Mouse (Mus musculus) spleen, adult 12 weeks (tissue): ENCODE measurements around the gene Setd2.

Experiments
- DNase-seq: peaks from one replicate; pipeline ENCODE4 v3.0.0; 2022; ENCODE audit warnings: low spot score

Setd2 gene

DNA sequence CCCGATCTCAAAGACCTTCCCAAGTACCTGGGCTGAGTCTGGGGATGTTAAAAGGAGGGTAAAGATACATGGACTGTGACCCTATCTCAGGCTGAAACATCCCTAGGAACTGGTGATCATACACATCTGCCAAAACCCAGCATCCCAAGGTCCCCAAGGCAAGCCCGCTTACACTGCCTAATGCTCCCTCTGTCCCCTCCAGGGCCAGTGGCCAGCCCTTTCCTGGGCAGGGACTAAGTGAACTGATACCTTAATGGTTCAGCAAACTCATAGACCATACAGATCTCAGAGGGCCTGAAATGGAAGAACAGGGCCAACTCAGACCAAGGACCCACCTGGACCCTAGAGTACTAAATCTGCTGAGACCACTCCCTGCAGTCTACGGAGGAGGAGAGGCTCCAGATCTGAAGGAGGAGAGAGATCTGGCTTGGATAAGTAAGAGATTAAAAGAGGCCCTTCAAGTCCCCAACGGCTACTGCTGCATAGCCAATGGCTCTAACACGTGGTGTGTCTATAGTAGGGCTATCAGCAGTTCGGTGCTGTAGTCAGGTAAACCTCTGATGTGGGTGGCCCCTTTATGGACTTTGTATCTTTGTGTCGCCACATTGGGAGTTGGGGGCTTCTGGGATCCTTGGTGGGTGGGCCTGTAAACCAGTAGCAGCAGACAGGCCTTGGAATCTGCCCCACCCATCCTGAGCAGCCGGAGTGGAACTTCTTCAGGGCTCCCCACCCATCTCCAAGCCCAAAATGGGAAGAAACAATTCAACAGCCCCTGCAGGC is 91.2 kb downstream of the Setd2 start:
- DNase-seq: no peak

GRCm38 (mm10) chr9:110624361-110625166 is 92.2 kb downstream of the Setd2 start, which contains the start of gene Nradd:
TSS of gene Nradd (minus strand) at chr9:110624452.
- DNase-seq: peak; percentile 39

- no peak for DNase-seq
Observed at GRCm38 (mm10) chr9:110625350-110625908, 93.0 kb downstream of the Setd2 start.

- no peak for DNase-seq
Observed at GRCm38 (mm10) chr9:110630171-110630570, 97.8 kb downstream of the Setd2 start.

DNA sequence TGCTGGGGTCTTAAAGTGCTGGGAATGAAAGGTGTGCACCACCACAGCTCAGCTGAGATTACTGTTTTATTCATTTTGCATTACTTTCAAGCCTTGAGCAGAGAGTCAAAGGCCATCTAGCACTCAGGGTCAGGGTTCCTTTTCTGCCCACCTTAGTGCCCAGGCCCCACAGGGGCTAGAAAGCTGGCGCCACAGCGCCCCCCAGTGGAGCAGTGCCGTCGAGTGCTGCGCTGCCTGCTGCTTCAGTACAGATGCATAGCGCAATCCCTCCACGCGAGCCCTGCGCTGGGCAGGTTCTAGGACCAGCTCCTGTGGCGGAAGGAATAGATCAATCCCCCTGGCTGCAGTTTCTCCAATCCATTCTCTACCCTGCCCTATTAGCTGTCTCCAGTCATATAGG is 98.8 kb downstream of the Setd2 start:
- DNase-seq: no peak

- DNase-seq: no peak
Observed at GRCm38 (mm10) chr9:110631651-110632275, 99.4 kb downstream of the Setd2 start.

- DNase-seq: no peak
Observed at GRCm38 (mm10) chr9:110632671-110633070, 100.3 kb downstream of the Setd2 start.

DNA sequence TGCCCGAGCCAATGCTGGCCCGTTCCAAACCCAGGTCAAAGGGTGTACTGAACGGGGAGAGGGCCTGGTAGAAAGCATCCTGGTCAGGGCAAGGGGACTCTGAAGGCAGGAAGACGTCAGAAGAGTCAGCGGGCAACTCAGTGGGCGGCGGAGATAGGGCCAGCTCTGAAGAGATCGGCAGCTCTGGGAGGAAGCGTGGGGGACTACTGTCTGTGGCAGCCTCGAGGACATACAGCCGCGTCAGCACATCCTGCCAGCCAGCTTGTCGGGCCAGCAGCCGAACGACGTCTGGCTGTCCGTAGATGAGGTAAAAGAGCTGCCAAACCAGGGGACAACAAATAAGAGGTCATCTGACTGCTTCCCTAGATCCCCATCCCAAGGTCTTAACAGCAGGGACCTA is 101.5 kb downstream of the Setd2 start:
- no peak for DNase-seq

DNA sequence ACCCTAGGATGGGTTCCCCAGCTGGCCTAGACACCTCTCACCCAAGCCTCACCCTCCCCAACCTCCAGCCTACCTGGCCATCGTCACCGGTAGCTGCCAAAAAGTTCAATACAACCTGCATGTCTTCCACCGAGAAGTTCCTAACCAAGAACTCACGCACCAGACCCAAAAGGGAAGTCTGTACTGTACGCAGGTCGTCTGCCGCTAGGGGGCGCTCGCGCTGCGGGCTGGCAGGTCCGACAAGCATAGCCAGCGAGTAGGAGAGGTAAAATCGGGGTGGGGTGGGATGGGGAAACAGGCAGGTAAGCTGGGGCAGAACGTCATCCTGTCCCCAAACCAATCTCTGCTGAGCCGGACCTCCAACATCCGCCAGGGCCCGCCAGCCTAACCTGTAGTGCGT is 102.8 kb downstream of the Setd2 start:
- DNase-seq: peak; percentile 71

DNA sequence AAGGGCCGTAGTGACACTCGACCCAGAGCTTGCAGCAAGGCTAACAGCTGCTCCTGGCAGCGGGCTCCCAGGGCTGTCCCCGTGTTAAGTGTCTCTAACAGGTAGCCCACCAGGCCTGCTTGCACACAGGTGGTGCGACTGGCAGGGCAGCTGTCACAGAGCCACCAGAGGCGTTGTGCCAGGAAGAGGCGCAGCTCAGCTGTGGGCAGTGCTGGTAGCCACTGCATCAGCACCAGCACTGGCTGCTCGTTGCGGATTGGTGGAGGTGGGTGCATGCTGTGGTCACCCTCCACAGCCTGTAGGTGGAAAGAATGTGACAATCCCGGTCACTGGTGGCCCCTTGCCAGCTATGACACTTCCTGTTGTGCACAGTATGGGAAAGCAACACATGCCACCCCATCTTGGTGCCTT is 106.2 kb downstream of the Setd2 start:
- no peak for DNase-seq

DNA sequence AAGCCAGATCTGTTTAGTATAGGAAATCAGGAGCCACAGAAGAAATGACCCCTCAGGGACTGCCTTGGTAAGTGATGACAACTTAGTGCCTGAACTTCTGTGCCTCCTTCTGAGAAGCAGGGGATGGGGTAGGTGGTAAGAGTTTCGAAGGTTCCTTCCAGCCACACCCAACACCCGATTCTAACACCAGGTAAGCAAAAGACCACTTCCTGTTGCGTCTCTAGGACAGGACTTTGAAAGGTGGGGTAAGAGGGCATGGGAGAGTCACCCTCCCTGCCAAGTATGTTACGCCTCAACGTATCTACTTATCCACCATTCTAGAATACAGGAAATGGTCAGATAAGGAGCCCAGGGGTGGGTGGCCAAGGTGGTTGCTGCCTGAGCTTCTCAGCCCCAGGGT is 108.6 kb downstream of the Setd2 start:
- DNase-seq: no peak

DNA sequence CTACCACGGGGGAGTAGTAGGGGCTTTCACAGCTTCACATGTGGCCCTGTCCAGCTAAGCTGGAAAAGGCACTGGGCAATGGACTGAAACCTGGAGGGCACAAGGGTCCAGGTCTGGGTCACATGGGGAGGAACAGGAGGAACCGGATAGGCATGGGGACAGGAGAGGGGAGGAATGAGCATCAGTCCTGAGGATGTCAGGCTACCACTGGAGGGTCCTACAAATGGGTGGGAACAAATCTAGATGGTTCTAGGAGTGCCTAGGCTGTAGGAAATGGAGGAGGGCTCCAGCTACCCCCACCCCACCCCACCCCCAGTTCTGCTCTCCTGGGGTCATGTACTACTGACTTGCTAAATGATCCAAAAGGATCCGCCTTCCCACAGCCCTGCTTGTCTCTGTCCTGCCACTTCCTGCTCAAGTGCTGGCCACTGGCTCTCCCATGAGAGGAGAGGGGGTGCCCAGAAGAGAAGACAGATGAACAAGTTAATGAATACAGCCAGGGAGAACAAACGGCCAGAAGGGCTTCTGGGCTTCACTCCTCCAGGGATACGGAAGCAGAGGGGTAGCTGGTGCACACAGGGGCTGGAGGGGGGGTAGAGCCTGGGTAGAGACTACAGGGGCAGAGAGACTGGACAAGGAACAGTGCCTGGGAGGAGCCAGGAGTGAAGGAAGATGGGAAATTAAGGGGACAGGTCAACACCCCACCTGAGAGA is 110.6 kb downstream of the Setd2 start:
- DNase-seq: no peak

- no peak for DNase-seq
Observed at GRCm38 (mm10) chr9:110643787-110644186, 111.4 kb downstream of the Setd2 start.

GRCm38 (mm10) chr9:110644295-110644694 is 111.9 kb downstream of the Setd2 start:
- no peak for DNase-seq

DNA sequence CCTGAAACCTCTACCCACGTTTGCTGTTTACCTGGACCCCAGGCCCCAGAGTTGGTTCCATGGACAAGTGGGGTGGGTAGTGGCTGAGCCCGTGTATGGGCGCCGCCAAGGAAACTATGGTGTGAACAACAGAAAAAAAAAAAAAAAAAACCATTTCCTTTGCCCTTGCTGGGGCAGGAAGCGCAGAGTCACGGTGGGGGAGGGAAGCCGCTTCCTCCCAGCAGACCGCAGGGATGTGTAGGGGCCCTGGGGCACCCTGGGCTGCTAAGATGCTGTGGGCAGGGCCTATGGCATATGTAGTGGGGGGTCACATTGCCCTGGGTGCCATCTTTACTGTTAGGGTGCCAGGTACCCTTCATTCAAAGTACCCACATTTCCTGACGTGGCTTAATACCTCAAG is 112.8 kb downstream of the Setd2 start:
- DNase-seq: peak; percentile 22

- DNase-seq: no peak
Observed at GRCm38 (mm10) chr9:110649775-110650174, 117.4 kb downstream of the Setd2 start.

DNA sequence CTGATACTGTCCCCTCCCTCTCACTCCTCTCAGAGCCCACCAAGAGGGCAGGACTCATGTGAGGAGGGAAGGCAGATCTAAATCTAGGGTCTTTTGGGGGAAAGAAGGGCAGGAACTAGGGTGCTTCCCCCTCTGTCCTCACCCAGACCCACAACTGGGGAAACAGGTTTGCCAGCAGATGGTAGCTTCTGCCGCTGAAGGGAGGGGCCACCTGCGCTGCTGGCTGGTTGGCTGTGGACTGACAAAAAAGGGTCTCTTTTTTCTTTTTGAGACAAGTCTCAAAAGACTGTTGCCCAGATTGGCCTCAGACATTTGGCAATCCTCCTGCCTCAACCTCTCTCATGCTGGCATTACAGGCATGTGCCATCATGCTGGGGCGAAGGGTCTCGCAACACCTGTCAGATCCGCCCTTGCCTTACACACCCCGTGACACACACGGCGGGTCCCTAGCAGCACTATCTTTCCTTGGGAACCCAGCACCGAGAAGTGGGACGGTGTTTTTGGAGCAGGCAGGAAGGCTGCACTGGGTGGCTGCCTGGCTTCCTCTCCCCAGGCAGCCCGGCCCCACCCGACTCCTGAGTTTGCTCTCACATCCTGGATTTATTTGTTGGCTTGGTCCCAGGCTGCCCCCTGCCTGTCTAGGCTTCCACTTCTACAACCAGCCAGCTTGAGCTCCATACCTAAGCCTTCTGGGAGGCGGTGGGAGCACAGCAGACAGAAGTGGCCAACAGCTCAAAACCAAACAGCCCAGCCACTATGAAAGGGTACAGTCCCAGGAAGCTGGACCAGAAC is 119.7 kb downstream of the Setd2 start:
- DNase-seq: no peak

- no peak for DNase-seq
Observed at GRCm38 (mm10) chr9:110652963-110653654, 120.7 kb downstream of the Setd2 start.

DNA sequence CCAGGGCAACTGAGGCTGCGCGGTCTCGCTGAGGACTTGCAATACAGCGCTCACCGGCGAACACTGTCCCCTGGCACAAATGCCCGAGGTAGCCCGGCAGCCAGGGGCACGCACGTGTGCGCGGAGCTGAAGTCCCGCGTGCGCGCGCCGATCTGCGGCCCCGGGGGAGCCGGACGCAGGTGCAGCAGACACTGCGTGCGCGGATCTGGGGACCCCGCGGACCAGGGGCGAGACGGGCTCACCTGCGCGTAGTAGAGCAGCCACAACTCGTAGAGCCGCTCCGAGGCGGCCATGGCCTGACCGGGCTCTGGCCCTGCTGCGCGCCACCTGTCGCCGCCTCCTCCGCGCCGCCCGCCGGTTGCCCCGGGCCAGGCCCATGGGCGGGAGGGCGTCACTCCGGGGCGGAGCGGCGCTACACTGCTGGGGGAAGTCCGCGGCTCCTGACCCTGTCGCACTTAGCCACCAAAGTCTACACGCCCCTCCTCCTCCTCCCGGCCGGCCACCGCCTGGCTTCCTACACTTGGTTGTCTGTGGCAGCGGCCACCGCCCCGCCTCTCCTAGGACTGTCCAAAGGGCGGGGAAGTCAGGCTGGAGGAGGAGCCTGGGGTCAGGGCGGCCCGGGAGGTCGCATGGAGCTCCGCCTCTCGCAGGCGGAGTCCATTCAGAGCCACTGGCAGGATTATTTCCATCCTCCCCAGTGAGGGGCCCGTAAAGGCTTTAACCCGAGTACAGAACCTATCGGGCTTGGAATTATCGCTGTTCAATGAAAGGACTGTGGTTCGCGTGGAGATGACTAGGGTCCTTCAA is 121.5 kb downstream of the Setd2 start, which contains the start of gene Nbeal2:
TSS of gene Nbeal2 (minus strand) at position 507 of the 807 bp plus-strand sequence.
- DNase-seq: peak; percentile 84
